Mouse (Mus musculus): ENCODE data around the gene Il27ra. TPM values are rescaled to one million over a fixed set of nuclear protein-coding genes. Genes with fewer than 3 reads are reported as not detected.
"Not testable (repeated sequence)": the region's sequence is repeated elsewhere in the genome, so short reads cannot be mapped to it uniquely, and the experiment has no call there.

The Il27ra gene
- polyA plus RNA-seq, 1 experiment from 2014 or later, result 0.37 TPM

GRCm38 (mm10) chr8:83989243-83989642, 53.1 kb downstream of the Il27ra start:
- Histone ChIP-seq H3K4me2 (no peak overlapping the region), H3K4me3 (replicated peaks) (no peak overlapping the region), H3K27ac (replicated peaks) (no peak overlapping the region), H3K27me3 (replicated peaks) (no peaks in the 10 kb centered on the region), H3K9me3 (replicated peaks) (no peaks in the 10 kb centered on the region), H3K9ac (replicated peaks) (no peak overlapping the region), H3K36me3 (peaks cover 84% of the 10 kb centered on the region), H3K4me1 (no peaks in the 10 kb centered on the region)
- WGBS, result 92% methylated on average over 7 of the region's 7 CpGs
- ATAC-seq (ENCODE audit: low FRiP score), result no peak

- not testable (repeated sequence) for H3K9ac ChIP-seq (replicated peaks); ATAC-seq (ENCODE audit: low FRiP score); H3K4me1 ChIP-seq; H3K4me3 ChIP-seq (replicated peaks); H3K9me3 ChIP-seq (replicated peaks); H3K27ac ChIP-seq (replicated peaks); H3K4me2 ChIP-seq; H3K27me3 ChIP-seq (replicated peaks)
- WGBS, result 93% methylated on average over 2 of the region's 2 CpGs
- peaks cover 75% of the 10 kb centered on the region for H3K36me3 ChIP-seq
These were observed 59.2 kb downstream of the Il27ra start for GRCm38 (mm10) chr8:83983222-83983621.

DNA sequence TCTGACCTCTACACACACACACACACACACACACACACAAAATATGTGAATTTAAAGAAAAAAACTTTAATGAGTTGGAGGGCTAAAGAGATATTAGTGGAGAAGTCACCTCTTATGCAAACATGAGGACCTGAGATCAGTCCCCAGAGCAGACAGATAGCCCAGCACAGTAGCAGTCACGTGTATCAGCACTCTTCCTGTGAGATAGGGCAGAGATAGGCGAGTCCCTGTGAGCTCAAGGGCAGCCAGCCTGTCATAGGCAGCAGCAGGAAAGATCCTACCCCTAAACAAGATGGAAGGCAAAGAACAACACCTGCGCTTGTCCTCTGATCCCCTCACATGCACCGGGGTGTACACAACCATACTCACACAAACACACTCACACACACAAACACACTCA, 59.9 kb downstream of the Il27ra start:
- ATAC-seq (ENCODE audit: low FRiP score), result no peak
- no peak overlapping the region for H3K9ac ChIP-seq (replicated peaks)
- no peak overlapping the region for H3K4me3 ChIP-seq (replicated peaks)
- no peak overlapping the region for H3K4me2 ChIP-seq
- H3K27me3 ChIP-seq (replicated peaks), result no peaks in the 10 kb centered on the region
- 93% methylated on average over 4 of the region's 4 CpGs for WGBS
- H3K27ac ChIP-seq (replicated peaks), result no peak overlapping the region
- H3K9me3 ChIP-seq (replicated peaks), result no peaks in the 10 kb centered on the region
- peaks cover 68% of the 10 kb centered on the region for H3K36me3 ChIP-seq
- peaks cover 14% of the 10 kb centered on the region for H3K4me1 ChIP-seq

DNA sequence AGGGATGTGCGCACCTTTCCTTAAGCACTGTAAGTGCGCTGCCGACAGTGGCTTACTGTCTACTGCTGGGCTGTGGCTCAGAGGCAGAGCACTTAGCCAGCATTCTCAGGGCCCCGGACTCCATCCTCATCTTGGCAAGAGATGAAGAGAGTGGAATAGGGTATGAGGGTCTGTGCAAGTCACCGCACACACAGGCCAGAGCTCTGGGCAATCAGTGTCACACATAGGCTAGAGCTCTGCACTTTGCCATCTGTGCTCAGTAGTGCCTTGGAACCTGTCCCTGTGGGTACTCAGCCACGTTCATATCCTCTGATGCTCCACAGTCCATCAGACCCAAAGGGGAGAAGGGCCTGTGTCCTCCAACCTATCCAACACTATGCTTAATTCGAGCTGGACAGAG, 60.9 kb downstream of the Il27ra start:
- WGBS, result 94% methylated on average over 7 of the region's 7 CpGs
- peaks cover 58% of the 10 kb centered on the region for H3K36me3 ChIP-seq
- no peak for ATAC-seq (ENCODE audit: low FRiP score)
- H3K27me3 ChIP-seq (replicated peaks), result no peaks in the 10 kb centered on the region
- H3K9me3 ChIP-seq (replicated peaks), result no peaks in the 10 kb centered on the region
- no peak overlapping the region for H3K27ac ChIP-seq (replicated peaks)
- no peak overlapping the region for H3K9ac ChIP-seq (replicated peaks)
- H3K4me2 ChIP-seq, result no peak overlapping the region
- peaks cover 23% of the 10 kb centered on the region for H3K4me1 ChIP-seq
- H3K4me3 ChIP-seq (replicated peaks), result no peak overlapping the region

DNA sequence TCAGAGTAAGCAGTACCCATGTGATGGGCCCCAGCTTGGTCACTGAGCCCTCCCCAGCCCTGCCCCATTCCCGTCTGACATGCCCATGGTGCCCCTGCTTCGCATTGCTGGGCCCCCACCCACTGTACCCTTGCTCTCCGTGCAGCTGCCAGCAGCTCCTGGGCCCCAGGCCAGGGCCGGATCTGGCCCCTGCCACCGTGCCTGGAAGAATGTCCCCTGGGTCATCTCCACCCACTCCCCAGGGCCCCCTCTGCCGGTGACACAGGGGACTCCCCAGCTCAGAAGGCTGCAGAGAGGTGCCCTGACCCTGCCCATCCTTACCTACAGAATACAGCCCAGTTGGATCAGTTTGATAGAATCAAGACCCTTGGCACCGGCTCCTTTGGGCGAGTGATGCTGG, 61.5 kb downstream of the Il27ra start:
- peaks cover 51% of the 10 kb centered on the region for H3K36me3 ChIP-seq
- 80% methylated on average over 8 of the region's 8 CpGs for WGBS
- no peak for ATAC-seq (ENCODE audit: low FRiP score)

More for the DNA sequence above, 61.5 kb downstream of the Il27ra start:
- no peaks in the 10 kb centered on the region for H3K27me3 ChIP-seq (replicated peaks)
- no peak overlapping the region for H3K27ac ChIP-seq (replicated peaks)
- no peak overlapping the region for H3K4me2 ChIP-seq
- H3K4me1 ChIP-seq, result peaks cover 28% of the 10 kb centered on the region
- no peak overlapping the region for H3K4me3 ChIP-seq (replicated peaks)
- no peak overlapping the region for H3K9ac ChIP-seq (replicated peaks)
- H3K9me3 ChIP-seq (replicated peaks), result no peaks in the 10 kb centered on the region

MicroRNA genes within 50 kb of the gene (microRNA counts, 519-probe panel; counts per million panel counts)
- not detected for microRNA mmu-miR-1199
- 2,290 counts per million, percentile 51 among the panel's probes with 10 or more counts for microRNA mmu-miR-709

Small RNA genes within 50 kb of the gene (microRNA-seq; reads per million reads assigned to microRNA genes)
- not detected for gene Mir1199
- not detected for gene Mir709
- 0.52 reads per million for gene Mir8111

Other genes with a start within 250 kb of the Il27ra start
- 43.0 and 54.1 TPM in 2 replicates for gene Adgrl1, start 142.5 kb downstream of the Il27ra start, polyA plus RNA-seq (2015; fragmentation: Nextera tagmentation; extraction: Ambion mirVana)
- gene Gm10644, start 87.4 kb downstream of the Il27ra start, polyA plus RNA-seq (2015; fragmentation: Nextera tagmentation; extraction: Ambion mirVana), result 1.1 TPM in 2 replicates
- gene Asf1b, start 87.1 kb downstream of the Il27ra start, polyA plus RNA-seq (2015; fragmentation: Nextera tagmentation; extraction: Ambion mirVana), result 8.0 and 24.4 TPM in 2 replicates
- gene Prkaca, start 69.6 kb downstream of the Il27ra start, polyA plus RNA-seq (2015; fragmentation: Nextera tagmentation; extraction: Ambion mirVana), result 234 and 256 TPM in 2 replicates
- gene Samd1, start 44.9 kb downstream of the Il27ra start, polyA plus RNA-seq (2015; fragmentation: Nextera tagmentation; extraction: Ambion mirVana), result 7.9 and 8.4 TPM in 2 replicates
- 0.82 and 1.2 TPM in 2 replicates for gene 1700067K01Rik, start 41.1 kb downstream of the Il27ra start, polyA plus RNA-seq (2015; fragmentation: Nextera tagmentation; extraction: Ambion mirVana)
- gene 2210011C24Rik, start 30.4 kb downstream of the Il27ra start, polyA plus RNA-seq (2015; fragmentation: Nextera tagmentation; extraction: Ambion mirVana), result 0.69 and 1.6 TPM in 2 replicates
- gene Palm3, start 21.1 kb downstream of the Il27ra start, polyA plus RNA-seq (2015; fragmentation: Nextera tagmentation; extraction: Ambion mirVana), result 14.1 and 17.0 TPM in 2 replicates
- 1.0 and 1.4 TPM in 2 replicates for gene Rln3, start 2.4 kb upstream of the Il27ra start, polyA plus RNA-seq (2015; fragmentation: Nextera tagmentation; extraction: Ambion mirVana)
- 1.4 and 1.8 TPM in 2 replicates for gene Gm10643, start 22.5 kb upstream of the Il27ra start, polyA plus RNA-seq (2015; fragmentation: Nextera tagmentation; extraction: Ambion mirVana)
- gene Rfx1, start 24.2 kb upstream of the Il27ra start, polyA plus RNA-seq (2015; fragmentation: Nextera tagmentation; extraction: Ambion mirVana), result 8.7 and 9.5 TPM in 2 replicates
- 18.5 and 21.6 TPM in 2 replicates for gene Dcaf15, start 62.2 kb upstream of the Il27ra start, polyA plus RNA-seq (2015; fragmentation: Nextera tagmentation; extraction: Ambion mirVana)
- 0.47 and 0.49 TPM in 2 replicates for gene Podnl1, start 83.4 kb upstream of the Il27ra start, polyA plus RNA-seq (2015; fragmentation: Nextera tagmentation; extraction: Ambion mirVana)
- gene Cc2d1a, start 105.3 kb upstream of the Il27ra start, polyA plus RNA-seq (2015; fragmentation: Nextera tagmentation; extraction: Ambion mirVana), result 41.3 and 43.7 TPM in 2 replicates
- 2.0 and 2.6 TPM in 2 replicates for gene 4930432K21Rik, start 105.4 kb upstream of the Il27ra start, polyA plus RNA-seq (2015; fragmentation: Nextera tagmentation; extraction: Ambion mirVana)
- gene Nanos3, start 142.6 kb upstream of the Il27ra start, polyA plus RNA-seq (2015; fragmentation: Nextera tagmentation; extraction: Ambion mirVana), result 7.4 and 11.9 TPM in 2 replicates
- 14.8 and 16.0 TPM in 2 replicates for gene Zswim4, start 194.5 kb upstream of the Il27ra start, polyA plus RNA-seq (2015; fragmentation: Nextera tagmentation; extraction: Ambion mirVana)
- 263 and 280 TPM in 2 replicates for gene D8Ertd738e, start 207.1 kb upstream of the Il27ra start, polyA plus RNA-seq (2015; fragmentation: Nextera tagmentation; extraction: Ambion mirVana)
- 51.5 and 58.8 TPM in 2 replicates for gene Mri1, start 214.7 kb upstream of the Il27ra start, polyA plus RNA-seq (2015; fragmentation: Nextera tagmentation; extraction: Ambion mirVana)
- 22.1 and 23.0 TPM in 2 replicates for gene Ccdc130, start 227.8 kb upstream of the Il27ra start, polyA plus RNA-seq (2015; fragmentation: Nextera tagmentation; extraction: Ambion mirVana)